Mouse (Mus musculus) G1E (cell line): ENCODE data around the gene Lims1.

ENCODE experiments used
- CTCF ChIP-seq: IDR thresholded peaks from 2 replicates; pipeline ENCODE4 v1.5.1; 2012; ENCODE audit warnings: low read depth, low read length, inconsistent platforms, mixed read lengths
- GATA1 ChIP-seq: IDR thresholded peaks from 2 replicates; pipeline ENCODE4 v1.6.1; 2012; ENCODE audit warnings: borderline replicate concordance, low read length, inconsistent platforms, mixed read lengths
- GATA2 ChIP-seq: IDR thresholded peaks from 2 replicates; pipeline ENCODE4 v1.6.1; 2012; ENCODE audit warnings: low read depth, low read length, inconsistent platforms, borderline replicate concordance
- POLR2AphosphoS5 ChIP-seq: IDR thresholded peaks from 2 replicates; pipeline ENCODE4 v1.6.1; 2012; ENCODE audit warnings: low read depth, low read length, inconsistent platforms; ENCODE audit not compliant: insufficient replicate concordance
- TAL1 ChIP-seq: conservative IDR thresholded peaks from 2 replicates; pipeline ENCODE4 v1.6.1; 2012; ENCODE audit warnings: low read depth, low read length, inconsistent platforms, mixed read lengths

DNA sequence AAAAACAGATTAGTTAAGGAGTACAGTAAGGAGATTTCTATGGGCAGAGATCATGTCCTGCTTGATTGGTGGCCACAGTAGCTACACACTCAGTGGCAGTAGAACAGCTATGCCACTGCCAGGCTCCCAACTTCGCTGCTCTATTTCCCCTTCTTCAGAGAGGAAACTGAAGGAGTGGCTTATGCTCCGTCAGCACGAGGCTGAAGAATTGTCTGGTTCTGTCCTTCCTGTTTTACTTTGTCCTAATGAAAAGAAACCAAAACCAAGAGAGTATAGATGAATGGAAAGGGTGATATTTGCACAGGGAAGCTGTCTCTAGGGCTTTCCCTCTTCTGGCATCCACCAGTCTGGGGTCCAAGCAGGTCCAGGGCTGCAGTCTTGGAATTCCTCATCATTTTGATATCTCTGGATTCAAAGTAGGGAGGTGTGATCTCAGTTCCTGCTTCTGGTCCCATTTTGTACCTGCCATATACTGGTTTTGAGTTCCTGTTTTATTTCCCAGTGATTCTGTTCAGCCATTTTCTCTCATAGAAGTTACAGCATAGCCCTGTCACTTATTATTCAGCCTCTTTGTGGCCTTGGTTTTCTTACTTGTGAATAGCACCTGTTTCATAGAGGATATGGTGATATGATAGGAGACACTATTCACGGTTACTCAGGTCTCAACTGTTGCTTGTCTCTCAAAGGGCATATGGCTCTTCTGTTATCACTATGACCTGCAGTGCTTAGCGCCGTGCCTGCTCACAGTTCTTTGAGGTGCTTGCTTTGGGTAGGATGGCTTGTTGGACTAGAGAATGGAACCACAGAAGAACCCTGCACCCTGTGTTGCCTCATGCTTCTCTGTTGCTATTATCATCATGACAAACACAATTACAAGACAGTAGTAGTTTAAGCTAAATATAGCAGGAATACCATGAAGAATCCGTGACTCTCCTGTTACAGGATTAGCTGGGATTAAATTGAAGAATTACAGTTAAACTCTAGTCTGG, 70.1 kb downstream of the Lims1 start:
- TF ChIP-seq POLR2AphosphoS5 = no peak
- TF ChIP-seq CTCF = no peak
- TF ChIP-seq GATA1 = no peak
- no peak for TF ChIP-seq TAL1
- TF ChIP-seq GATA2 = no peak
